Comparison of ENCODE assay signal across 23 mouse cellular contexts in genomic region chr16:12982681-12983080, GRCm38 (mm10).
DNase-seq lines count a peak whose midpoint lies in the region; ATAC-seq lines count a peak whose summit lies in the region.
"Had no signal": no experiment of that assay in that cellular context is flagged by ENCODE, and none has a peak within 500 bp of the region (broad histone marks: within the 10 kb centered on the region; RNA-seq: fewer than 3 reads in every experiment).

No protein-coding gene starts in this region.

- no peak overlapping the region for H3K4me2 ChIP-seq in kidney, embryonic 15.5 days
- H3K4me2 ChIP-seq: forebrain, embryonic 15.5 days; hindbrain, embryonic 14.5 days; midbrain, embryonic 15.5 days; neural tube, embryonic 12.5 days had no signal

- H3K36me3 ChIP-seq in kidney, embryonic 15.5 days = no peaks in the 10 kb centered on the region
- H3K36me3 ChIP-seq: forebrain, embryonic 15.5 days; G1E; midbrain, embryonic 15.5 days; neural tube, embryonic 12.5 days had no signal

- no peak overlapping the region for H3K4me3 ChIP-seq in kidney, embryonic 15.5 days (replicated peaks)
- H3K4me3 ChIP-seq: forebrain, embryonic 15.5 days; heart, adult 2 months; layer of hippocampus, adult 2 months; midbrain, embryonic 15.5 days; neural tube, embryonic 12.5 days had no signal

- H3K27ac ChIP-seq in kidney, embryonic 15.5 days = no peak overlapping the region
- H3K27ac ChIP-seq: forebrain, embryonic 15.5 days; heart, adult 2 months; hindbrain, embryonic 14.5 days; layer of hippocampus, adult 2 months; midbrain, embryonic 15.5 days; neural tube, embryonic 12.5 days had no signal

- peak; percentile 1 to 4 for DNase-seq in heart, postnatal 10 days
- no peak for DNase-seq in heart, adult 11 months
- DNase-seq in kidney, postnatal 4 days = peak; percentile 37 to 50
- peak; percentile 13 for DNase-seq in lung, postnatal 10 days
- DNase-seq in lung, postnatal 36 days = no peak
- peak; percentile 55 for DNase-seq in brain, adult 2 months (ENCODE audit: low read depth, low spot score)
- DNase-seq in testis, postnatal 10 days (ENCODE audit: low spot score) = no peak
- DNase-seq: adrenal gland, postnatal 10 days; cerebellum, adult 2 months; gastrocnemius, postnatal 14 days; heart, adult 2 months; heart, postnatal 36 days; kidney, adult 2 months; lung, postnatal 4 days had no signal

- H3K9ac ChIP-seq in kidney, embryonic 15.5 days = no peak overlapping the region
- H3K9ac ChIP-seq: forebrain, embryonic 15.5 days; hindbrain, embryonic 14.5 days; midbrain, embryonic 15.5 days; neural tube, embryonic 12.5 days had no signal

- 77% methylated on average over 1 of the region's 1 CpGs for WGBS in kidney, embryonic 15.5 days

- intact Hi-C loops in heart, postnatal 10 days (cut with DNase I) = no loop called here

- H3K9me3 ChIP-seq in kidney, embryonic 15.5 days (replicated peaks) = no peaks in the 10 kb centered on the region
- H3K9me3 ChIP-seq: forebrain, embryonic 15.5 days; G1E; midbrain, embryonic 15.5 days; neural tube, embryonic 12.5 days had no signal

- H3K27me3 ChIP-seq in kidney, embryonic 15.5 days = no peaks in the 10 kb centered on the region
- H3K27me3 ChIP-seq: forebrain, embryonic 15.5 days; midbrain, embryonic 15.5 days; neural tube, embryonic 12.5 days had no signal

- no peaks in the 10 kb centered on the region for H3K4me1 ChIP-seq in kidney, embryonic 15.5 days
- H3K4me1 ChIP-seq: forebrain, embryonic 15.5 days; midbrain, embryonic 15.5 days; neural tube, embryonic 12.5 days had no signal

- ATAC-seq in kidney, embryonic 15.5 days (replicated peaks; ENCODE audit: low FRiP score) = no peak
- ATAC-seq: activated CD4-positive, CD25-positive, alpha-beta regulatory T cell, adult 4 months; forebrain, embryonic 15.5 days; inflammation-experienced regulatory T-cells, adult 6 months; midbrain, embryonic 15.5 days had no signal

Comparison
In these comparisons a context has a peak if more than half of its experiments do, and no peak if none do; other contexts are left out.
1. DNase-seq: peak in heart, postnatal 10 days (2 of 2), kidney, postnatal 4 days (2 of 2), lung, postnatal 10 days (single experiment) and brain, adult 2 months (single experiment); none in heart, adult 11 months (single experiment), lung, postnatal 36 days (single experiment) and testis, postnatal 10 days (single experiment).